Mouse (Mus musculus): Measurements from ENCODE around the gene 1700025G04Rik.

1700025G04Rik gene

DNA sequence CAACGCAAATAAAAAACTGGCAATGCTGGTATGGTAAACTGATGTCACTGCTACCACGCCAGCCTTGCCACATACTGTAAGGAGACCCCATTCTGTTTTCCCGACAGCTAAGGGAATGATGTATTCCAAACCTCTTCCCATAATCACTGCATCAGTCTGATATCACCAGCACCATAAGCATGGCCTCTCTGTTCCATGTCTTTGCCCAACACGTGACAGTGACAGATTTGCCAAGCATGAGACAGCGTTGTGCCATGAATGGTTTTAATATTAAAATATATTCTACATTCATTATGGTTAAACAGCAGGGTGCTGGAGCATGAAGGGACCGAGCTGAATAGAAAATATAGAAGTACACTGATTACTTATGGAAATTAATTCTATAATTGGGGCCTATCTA, 14.2 kb downstream of the 1700025G04Rik start:
- no peak for DNase-seq

GRCm38 (mm10) chr1:152070441-152070840, 19.5 kb downstream of the 1700025G04Rik start:
- no peak for DNase-seq

GRCm38 (mm10) chr1:152069745-152070144, 20.2 kb downstream of the 1700025G04Rik start:
- no peak for DNase-seq

DNA sequence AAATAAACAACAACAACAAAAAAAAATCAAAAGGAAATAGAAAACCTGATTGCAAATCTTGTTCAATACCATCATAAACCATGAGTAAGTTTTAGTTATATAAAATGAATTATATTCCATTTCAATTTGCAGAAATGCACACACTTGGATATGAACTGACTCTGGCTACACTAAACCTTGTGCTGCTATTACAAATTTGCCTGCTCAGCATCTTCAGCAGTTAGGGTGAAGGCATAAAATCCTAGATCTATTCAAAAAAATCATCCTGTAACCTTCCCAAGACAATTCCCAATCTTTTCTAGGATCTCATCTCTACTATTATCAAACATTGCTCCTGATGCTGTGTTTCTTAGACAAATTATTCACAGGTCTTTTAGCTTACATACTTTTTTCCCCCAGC, 22.0 kb downstream of the 1700025G04Rik start:
- no peak for DNase-seq

DNA sequence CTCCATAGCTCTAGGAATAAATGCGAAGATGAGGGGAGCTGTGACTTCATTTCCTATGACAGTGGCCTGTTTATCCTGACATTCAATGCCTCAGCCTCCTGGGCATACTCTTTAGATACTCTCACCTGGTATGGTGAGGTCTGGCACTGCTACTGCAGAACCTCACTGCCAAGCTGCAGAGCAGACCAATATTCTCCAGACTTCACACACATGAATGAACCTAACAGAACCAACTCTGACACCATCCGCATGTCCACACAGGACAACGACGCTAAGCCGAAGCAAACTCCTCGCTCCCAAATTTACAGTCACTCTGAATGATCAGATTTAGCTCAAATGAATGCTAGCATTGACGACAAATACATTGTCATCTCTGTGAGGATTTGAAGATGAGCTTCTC, 24.4 kb downstream of the 1700025G04Rik start:
- no peak for DNase-seq

- DNase-seq: no peak
These were observed 26.4 kb downstream of the 1700025G04Rik start for GRCm38 (mm10) chr1:152063357-152064145.

GRCm38 (mm10) chr1:152061745-152062144, 28.2 kb downstream of the 1700025G04Rik start:
- DNase-seq: no peak

GRCm38 (mm10) chr1:152060265-152060664, 29.7 kb downstream of the 1700025G04Rik start:
- DNase-seq: no peak

GRCm38 (mm10) chr1:152058776-152059175, 31.1 kb downstream of the 1700025G04Rik start:
- DNase-seq: no peak

DNA sequence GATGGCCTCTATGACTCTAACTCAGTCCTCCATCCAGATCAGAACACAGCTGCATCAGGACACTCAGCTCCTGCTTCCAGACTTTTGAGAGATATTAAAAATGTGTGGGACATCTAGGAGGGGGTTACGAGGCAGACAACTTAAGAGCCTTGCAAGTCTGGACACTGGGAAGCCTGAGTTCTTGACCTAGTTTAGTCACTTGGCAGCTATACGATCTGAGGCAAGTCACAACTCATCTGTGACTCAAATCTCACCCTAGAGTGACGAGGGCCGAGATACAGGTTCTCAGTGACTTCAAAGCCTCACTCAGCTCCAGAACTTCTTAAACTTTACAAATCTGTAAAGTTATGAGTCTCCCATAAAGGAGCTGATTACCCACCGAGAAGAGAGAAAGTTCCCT, 36.8 kb downstream of the 1700025G04Rik start:
- no peak for DNase-seq

GRCm38 (mm10) chr1:152051858-152052257, 38.1 kb downstream of the 1700025G04Rik start:
- peak; percentile 65 for DNase-seq

- no peak for DNase-seq
These were observed 39.9 kb downstream of the 1700025G04Rik start for GRCm38 (mm10) chr1:152050037-152050436.

DNA sequence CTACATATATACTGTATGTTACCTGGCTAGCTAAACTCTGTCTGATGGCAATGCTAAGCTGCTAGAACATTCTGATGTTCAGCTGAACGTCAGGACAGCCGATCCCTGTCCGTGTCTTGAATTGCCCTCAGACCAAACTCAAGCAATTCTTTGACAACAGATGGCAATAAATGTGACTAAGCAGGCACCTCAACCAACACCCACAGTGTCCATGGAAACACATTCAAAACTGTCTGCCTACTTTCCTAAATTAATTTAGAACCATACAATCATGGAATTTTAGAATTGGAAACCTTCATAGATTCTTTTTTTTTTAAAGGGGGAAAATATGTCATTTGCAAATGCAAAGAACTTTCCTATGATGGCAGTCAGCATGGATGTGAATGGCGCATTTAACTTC, 41.6 kb downstream of the 1700025G04Rik start:
- DNase-seq: no peak

DNA sequence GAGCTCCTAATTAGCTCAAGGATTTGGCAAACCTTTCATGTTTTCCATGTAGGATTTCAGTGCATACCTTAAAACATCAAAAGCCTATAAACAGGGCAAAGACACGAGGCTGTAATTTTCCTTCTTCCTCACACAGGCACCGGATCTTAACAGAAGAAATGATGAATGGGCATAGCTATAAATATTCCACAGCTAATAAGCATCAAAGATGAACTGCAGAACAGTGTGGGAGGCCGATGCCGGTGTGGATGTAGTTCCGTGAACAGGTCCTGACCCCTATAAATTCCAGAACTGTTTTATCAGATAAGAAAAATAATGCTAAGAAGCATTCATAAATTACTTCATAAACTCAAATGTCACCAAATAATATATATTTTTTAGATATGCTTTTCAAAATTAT, 42.5 kb downstream of the 1700025G04Rik start:
- DNase-seq: no peak

GRCm38 (mm10) chr1:152043453-152043852, 46.5 kb downstream of the 1700025G04Rik start:
- DNase-seq: no peak

DNA sequence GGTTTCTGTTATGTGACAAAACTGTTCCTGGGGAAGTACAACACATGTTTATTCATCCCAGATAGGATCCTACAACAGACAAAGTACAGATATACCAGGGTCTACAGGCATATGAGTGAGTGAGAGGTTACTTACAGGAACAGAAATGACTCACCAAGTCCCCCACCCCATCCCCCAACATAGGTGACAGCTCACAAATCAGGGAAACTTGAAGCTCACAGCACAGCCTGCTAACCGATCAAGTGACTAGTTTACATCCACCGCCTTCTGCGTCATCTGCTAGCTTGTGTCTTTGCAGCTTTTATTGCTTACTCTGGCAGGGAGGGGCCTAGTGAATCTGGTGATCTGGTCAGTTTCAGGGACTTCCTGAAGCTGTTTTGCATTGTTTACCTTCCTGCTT, 47.5 kb downstream of the 1700025G04Rik start:
- DNase-seq: no peak

GRCm38 (mm10) chr1:152041005-152041404, 48.9 kb downstream of the 1700025G04Rik start:
- DNase-seq: no peak

DNA sequence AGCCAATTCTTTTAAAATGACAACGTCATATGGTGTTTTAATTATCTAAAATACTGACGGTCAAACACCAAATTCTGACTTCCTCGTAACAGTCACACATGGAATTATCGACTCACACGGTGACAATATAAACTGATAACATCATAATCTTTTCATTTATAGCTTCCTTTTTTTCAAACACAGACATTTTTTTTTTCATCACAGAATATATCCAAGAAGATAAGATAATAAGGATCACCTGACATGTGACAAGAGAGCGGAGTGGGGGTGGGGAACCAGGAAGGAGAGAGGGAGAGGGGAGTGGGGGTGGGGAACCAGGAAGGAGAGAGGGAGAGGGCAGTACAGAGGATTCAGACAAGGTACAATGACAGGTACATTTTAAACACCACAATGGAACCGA, 49.9 kb downstream of the 1700025G04Rik start:
- no peak for DNase-seq

DNA sequence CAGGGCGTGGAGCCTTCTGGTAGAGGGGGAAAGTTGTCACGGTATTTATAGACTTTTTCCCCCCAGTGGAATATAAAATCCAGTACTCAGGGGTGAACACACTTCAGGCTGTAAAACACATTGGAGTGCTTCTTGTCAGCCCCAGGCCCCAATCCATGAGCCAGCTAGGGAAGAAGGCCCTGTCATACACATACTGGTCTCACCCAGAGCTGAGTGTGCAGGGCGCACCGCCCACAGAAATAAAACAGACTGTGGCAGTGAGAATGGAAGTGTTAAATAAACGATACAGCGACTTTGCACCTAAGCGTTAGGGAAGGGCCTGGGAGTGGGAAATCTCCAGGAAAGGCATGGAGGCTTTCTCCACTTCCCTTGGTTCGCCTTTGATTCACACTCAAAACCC, 50.3 kb downstream of the 1700025G04Rik start:
- no peak for DNase-seq

- no peak for DNase-seq
These were observed 51.8 kb downstream of the 1700025G04Rik start for GRCm38 (mm10) chr1:152038086-152038485.

DNA sequence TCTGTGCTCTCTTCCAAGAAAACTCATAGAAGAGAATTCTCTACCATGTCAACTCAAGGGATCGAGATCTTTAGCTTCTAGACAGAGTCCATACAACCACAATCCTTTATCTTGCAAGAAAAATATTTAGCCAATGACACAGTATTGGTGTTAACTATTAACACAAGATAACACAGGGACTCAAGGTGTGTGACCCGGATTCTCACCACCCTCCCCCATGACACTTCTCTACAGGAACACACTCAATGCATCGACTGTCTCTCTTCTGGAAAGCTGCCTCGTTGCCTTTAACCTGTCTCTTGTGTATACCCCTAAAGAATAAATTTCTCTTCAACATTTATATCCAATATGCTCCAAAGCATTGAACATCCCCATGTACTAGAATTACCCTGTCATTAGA, 52.3 kb downstream of the 1700025G04Rik start:
- DNase-seq: no peak

DNA sequence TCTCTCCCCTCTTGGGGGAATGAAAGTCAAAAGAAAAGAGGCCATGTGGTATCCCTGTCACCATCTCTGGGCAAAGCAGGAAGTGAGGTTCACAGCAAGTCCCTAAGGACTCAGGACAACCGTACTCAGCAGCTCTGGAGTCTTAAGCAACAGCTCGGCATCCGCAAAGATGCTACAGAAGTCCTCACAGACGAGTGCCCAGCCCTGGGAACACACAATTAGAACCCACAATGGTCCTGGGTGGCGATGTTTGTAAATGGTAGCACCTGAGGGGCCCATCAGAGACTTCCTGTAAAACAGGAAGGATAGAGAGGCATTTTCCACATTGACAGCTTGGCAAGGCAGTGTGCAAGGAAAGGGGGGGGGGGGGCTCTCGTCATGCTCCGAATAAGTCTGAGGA, 55.2 kb downstream of the 1700025G04Rik start:
- DNase-seq: no peak

DNA sequence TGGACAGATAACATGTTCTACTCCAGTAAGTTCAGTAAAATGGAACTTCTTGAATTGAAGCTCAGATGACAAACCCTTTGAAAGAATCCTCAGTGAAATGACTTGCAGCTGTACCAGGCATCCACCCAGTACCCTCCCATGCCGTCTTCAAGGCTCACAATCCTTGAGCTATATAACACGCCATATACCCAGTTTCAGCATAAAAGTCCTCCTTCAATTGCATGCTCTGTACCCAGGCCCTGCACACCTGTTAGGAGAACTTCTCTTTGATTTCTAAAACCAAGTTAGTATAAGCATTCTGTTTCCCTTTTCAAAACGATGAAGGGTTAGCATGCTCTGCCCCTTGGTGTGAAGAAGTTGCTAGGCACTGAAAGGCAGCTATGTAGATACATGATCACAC, 56.2 kb downstream of the 1700025G04Rik start:
- no peak for DNase-seq

- peak; percentile 63 for DNase-seq
These were observed 57.8 kb downstream of the 1700025G04Rik start for GRCm38 (mm10) chr1:152032144-152032543.

- no peak for DNase-seq
These were observed 59.4 kb downstream of the 1700025G04Rik start for GRCm38 (mm10) chr1:152030546-152030945.
